Mouse (Mus musculus) adrenal gland, adult 18-20 months (tissue): ENCODE results near the gene Gm37240. TPM values are rescaled to one million over a fixed set of nuclear protein-coding genes. Genes with fewer than 3 reads are reported as not detected.
A peak's percentile ranks its signal among the peaks of the same experiment; 100 is the strongest.

Experiments
- DNase-seq, 2 experiments: peaks; one replicate each; pipeline ENCODE4 v3.0.0; 2021 to 2022; ENCODE audit warnings: low spot score in 2 of 2
- total RNA-seq, 2 experiments: library from RNA; stranded (reverse); gene quantifications; 1 replicate in 1 of 2; 2 replicates in 1 of 2; pipeline ENCODE4 v1.2.3; 2021

The Gm37240 gene
- total RNA-seq, 2 experiments from 2014 or later: 5.7 to 7.9 TPM

GRCm38 (mm10) chr3:84980158-84980557 is 907.2 kb downstream of the Gm37240 start:
- DNase-seq: no peak

- no peak for DNase-seq
These were observed 908.6 kb downstream of the Gm37240 start for GRCm38 (mm10) chr3:84978676-84979075.

GRCm38 (mm10) chr3:84974193-84974592 is 913.1 kb downstream of the Gm37240 start:
- no peak for DNase-seq

- DNase-seq: no peak
These were observed 914.4 kb downstream of the Gm37240 start for GRCm38 (mm10) chr3:84972881-84973280.

DNA sequence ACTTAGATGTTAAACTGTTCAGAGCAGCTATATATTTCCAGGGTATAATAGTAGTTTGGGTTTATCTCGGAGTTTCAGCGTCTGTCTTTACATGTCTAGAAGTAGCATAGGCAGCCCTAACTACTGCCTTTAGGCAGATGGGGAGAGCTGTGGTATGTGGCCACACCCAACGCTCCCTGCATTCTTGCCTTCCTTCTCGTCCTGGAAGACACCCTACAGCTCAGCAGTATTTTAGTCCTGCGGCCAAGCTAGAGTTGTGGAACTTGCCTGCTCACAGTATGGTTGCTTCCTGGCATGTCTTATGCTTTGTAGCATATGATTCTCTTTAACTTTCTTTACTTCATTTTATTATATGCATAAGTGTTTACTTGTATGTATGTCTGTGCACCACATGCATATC is 915.8 kb downstream of the Gm37240 start:
- no peak for DNase-seq

DNA sequence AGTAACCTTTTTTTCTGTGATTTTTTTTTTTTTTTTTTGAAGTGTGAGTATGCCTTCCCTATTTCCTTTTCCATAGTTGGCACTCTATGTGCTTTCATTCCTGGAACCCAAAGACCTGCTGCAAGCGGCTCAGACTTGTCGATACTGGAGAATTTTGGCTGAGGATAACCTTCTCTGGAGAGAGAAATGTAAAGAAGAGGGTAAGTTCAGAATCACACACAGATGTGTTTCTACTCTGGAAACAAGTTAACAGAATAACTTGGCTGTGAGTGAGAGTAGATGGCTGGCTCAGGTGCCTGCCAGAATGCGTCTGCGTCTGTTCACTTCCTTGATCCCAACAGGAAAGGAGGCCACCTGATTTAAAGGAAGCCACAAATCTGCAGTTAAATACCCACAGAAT is 920.0 kb downstream of the Gm37240 start:
- DNase-seq: no peak

GRCm38 (mm10) chr3:84965156-84965555 is 922.2 kb downstream of the Gm37240 start:
- DNase-seq: no peak

DNA sequence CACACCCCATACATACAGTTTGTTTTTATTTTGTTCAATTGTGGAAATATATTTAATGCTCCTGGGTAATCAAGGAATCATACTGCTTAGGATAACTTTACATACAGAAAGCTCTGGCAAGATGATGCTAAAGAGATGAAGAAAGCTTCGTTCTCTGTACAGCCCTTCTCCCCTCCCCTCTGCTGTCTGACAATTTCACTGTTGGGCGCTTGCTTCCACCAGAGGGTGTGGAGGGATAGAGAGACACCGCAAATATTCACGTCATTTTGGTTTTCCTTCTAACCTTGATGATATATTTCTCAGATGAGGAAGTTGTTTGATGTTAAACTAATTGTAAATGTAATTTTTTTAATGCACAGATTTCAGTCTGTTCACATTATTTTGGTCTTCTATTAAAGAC is 931.5 kb downstream of the Gm37240 start:
- DNase-seq: no peak

- no peak for DNase-seq
These were observed 932.1 kb downstream of the Gm37240 start for GRCm38 (mm10) chr3:84955011-84955775.

- DNase-seq: no peak
These were observed 934.6 kb downstream of the Gm37240 start for GRCm38 (mm10) chr3:84952585-84953187.

GRCm38 (mm10) chr3:84952135-84952534 is 935.2 kb downstream of the Gm37240 start:
- peak; percentile 29 to 51 for DNase-seq

DNA sequence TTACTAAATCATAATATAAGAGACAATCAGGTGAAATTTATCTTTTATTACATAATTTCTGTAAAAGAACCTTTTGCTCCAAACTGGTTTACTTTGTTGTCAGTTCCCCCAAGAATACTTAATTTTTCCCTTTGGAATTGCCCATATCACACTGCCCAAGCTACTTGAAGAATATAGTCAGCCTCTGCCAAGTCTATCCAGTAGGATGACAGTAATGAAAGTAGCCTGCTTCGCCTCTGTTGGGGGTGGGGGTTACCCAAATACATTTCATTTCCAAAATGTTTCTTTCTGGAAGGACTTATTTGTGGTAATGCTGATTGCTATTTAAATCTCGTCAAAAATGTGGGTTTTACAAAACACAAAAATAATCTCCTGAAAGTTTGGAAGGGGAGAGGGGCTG is 935.6 kb downstream of the Gm37240 start:
- no peak for DNase-seq

DNA sequence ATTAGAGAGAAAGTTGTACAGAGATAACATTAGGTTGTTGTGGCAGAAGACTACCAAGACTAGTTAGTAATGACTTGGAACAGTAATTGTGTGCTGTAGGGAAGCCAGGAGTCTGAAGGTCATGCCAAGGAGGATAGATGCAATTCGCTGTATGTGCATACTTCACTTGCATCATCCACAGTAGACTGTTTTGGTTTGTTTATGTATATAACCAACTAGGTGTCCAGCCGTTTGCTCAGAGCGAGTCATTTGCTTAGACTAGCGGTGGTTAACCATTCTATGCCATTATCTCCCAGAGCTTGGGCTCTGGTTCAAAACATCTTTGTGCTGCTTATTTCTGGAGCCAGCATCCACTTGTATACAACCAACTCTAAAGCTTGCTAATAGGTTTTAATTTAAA is 937.9 kb downstream of the Gm37240 start:
- no peak for DNase-seq

- DNase-seq: no peak
These were observed 940.9 kb downstream of the Gm37240 start for GRCm38 (mm10) chr3:84946381-84946780.

DNA sequence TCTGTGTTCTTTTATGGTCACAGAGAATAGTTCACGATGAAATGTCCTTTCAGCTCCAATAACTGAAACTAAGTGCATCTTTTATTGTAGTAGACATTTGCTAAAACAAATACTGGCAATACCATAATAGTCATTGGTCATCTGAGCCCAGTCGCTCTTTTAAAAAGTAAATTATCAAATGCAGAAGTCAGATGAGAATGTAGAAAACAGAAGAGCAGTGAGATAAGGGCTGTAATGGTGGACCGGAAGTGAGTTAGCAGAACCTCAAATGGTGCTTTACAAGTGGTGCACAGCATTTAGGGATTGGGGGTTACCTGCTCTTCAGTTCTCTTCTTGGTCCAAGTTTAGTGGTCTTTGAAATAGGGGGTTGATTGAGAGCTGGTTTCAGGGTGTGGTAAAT is 942.4 kb downstream of the Gm37240 start:
- no peak for DNase-seq

- no peak for DNase-seq
These were observed 949.7 kb downstream of the Gm37240 start for GRCm38 (mm10) chr3:84937360-84938355.

DNA sequence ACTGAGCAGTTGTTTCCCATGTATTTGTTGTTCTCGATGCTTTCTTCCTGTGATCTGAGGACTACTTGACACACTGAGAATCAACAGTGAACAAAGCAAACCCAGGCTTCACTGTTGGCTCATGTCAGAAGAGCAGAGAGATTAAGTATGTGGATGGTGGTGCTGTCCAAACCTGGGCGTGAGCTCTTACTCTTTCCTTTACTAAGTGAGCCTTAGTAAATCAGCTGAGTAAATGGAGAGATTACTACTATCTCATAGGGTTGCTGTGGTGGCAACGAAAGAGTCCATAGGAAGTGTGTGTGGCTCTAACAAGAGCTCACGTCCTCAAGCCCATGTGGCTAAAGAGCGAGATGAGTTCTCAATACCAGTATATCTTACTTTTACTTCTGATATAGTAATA is 950.4 kb downstream of the Gm37240 start:
- no peak for DNase-seq

GRCm38 (mm10) chr3:84936252-84936651 is 951.1 kb downstream of the Gm37240 start:
- no peak for DNase-seq

DNA sequence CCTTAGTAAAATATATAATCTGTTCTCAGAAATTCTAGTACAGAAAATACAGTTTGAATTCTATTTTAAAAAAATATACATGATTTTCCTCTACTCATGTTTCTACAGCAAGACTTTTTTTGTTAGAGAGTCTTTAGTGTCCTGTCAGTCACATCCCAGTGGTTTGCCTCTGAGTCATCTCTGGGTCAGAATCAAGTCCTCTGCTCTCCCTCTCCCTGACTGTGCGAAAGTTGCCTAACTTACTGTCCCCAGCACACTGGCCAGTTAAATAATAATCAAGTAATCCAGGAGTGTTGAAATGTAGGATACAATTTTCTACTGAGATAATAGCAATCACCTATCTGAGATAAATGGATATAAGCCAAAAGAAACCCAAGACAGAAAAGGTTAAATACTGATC is 951.6 kb downstream of the Gm37240 start:
- no peak for DNase-seq

GRCm38 (mm10) chr3:84930683-84931082 is 956.6 kb downstream of the Gm37240 start:
- DNase-seq: no peak

DNA sequence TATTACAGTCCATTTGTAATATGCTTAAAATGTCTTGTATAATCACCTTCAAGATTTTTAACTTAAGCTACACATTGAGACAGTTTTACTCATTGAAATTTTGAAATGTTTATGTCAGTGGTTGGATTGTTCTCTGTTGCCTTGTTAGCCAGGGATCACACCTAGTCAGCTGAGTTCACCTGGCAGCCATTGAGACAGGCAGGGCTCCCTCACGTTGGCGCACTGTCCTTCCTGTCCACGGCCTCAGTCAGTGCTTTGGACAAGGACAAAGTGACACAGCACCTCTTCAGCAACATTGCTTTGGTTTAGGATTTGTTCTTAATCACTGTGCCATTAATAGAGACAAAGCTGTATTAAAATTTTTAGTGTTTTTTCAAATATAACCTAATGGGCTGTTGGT is 958.1 kb downstream of the Gm37240 start:
- no peak for DNase-seq

DNA sequence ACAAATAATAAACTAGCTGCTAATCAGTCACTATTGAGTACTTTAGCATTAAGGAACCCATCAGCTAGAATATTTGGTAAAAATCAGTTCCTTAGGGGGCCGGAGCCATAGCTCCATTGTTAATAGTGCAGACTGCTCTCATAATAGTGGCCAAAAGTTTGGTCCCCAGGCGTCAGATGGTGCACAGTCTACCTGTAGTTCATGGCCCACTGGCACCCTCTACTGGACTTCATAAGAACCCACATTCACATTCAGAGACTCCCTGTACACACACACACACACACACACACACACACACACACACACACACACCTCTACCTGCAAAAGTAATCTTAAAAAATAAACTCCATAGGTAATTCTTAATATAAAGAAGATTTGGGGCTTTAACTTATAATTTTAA is 959.4 kb downstream of the Gm37240 start:
- no peak for DNase-seq
